Mouse (Mus musculus) small intestine, adult 2 months (tissue): Measurements from ENCODE around the gene Fli1.

Source experiments
- CTCF ChIP-seq: fragments of 200-500 bp; IDR thresholded peaks from 2 replicates; pipeline ENCODE4 v1.5.1; 2012; ENCODE audit warnings: low read depth, mild to moderate bottlenecking, control low read depth, inconsistent platforms, low read length, moderate library complexity, mixed read lengths; ENCODE audit not compliant: insufficient replicate concordance, insufficient read length; ENCODE audit errors: extremely low read depth
- POLR2A ChIP-seq: fragments of 200-500 bp; IDR thresholded peaks from 2 replicates; pipeline ENCODE4 v1.6.1; 2012; ENCODE audit warnings: low read depth, mild to moderate bottlenecking, control low read depth, inconsistent platforms, low read length, moderate library complexity

- TF ChIP-seq CTCF (no peak), POLR2A (no peak)
Observed at GRCm38 (mm10) chr9:32506866-32507861, 35.5 kb downstream of the Fli1 start.
